Mouse (Mus musculus) adrenal gland, adult 8-10 months (tissue): Measurements from ENCODE around the gene Zyg11b. TPM values are rescaled to one million over a fixed set of nuclear protein-coding genes. Genes with fewer than 3 reads are reported as not detected.

Experiments used
- DNase-seq: peaks from one replicate; pipeline ENCODE4 v3.0.0; 2022
- total RNA-seq, 4 experiments: library from RNA; stranded (reverse); gene quantifications; 2 replicates each; pipeline ENCODE4 v1.2.4; 2022

Zyg11b gene
- 10 to 100 TPM; 42.6 to 60.9 (median 46.0) TPM for total RNA-seq

DNA sequence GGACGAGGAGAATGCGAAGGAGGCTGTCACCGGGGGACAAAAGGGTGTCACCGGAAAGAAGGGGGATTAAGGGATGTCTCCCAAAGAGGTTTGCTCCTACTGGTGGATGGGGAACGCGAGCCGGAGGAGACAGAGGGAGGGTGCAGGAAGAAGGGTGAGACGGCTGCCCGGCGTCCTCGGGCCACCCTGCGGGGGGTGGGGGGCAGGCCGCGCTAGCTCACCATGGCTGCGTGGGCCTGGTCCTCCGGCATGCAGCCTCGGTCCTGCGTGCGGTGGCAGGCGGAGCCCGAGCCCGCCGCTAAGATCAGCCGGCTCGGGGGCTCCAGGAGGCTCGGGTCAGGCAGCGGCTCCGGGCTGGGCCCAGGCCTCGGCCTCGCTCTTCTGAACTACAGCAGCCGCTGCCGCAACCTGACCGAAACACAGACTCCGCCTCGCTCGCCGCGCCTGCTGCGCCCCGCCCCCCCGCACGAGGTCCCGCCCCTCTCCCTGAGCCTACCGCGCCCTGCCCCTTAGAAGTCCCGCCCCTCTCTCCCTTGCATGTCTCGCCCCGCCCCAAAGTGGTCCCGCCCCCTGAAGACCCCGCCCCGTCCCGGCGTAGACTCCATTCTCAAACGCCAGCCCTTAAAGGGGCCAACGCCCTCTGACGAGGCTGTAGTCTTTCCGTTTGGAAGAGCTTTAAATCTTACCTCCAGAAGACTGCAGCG is at the start of gene Zyg11b:
Gene Zyg11b (minus strand): TSS at position 427 of the 704 bp plus-strand sequence.
- peak; percentile 72 for DNase-seq

DNA sequence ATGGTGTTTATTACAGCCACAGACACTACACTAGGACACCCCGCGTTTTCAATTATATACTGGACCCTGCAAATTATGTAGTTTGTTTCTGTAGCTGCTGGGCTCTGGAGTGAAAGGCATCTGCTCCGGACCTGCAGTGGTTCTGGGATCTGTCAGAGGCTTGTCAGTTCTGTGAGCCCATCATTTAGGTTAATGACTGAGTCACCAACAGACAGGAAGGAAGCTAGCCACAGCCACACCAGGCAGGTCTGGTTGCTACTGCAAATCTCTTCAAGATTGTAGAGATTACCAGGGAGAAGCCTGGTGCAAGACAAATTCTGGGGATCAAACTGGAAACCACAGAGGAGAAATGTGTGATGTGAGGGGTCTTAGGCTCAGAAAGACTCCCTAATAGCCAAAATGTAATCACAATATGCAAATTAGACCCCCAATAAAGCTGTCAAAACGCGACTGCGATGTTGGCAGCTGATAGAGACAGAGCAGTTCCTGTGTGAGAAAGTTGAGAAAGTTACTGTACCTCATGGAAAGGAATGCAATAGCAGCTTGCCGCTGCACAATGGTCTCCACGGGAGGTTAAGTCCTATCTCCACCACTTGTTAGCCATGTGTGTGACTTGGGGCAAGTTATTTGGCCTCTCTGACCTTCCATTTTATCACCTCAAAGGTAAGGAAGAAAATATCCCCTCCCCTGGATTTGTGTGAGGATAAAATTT is 49.1 kb upstream of the Zyg11b start:
- DNase-seq = no peak

DNA sequence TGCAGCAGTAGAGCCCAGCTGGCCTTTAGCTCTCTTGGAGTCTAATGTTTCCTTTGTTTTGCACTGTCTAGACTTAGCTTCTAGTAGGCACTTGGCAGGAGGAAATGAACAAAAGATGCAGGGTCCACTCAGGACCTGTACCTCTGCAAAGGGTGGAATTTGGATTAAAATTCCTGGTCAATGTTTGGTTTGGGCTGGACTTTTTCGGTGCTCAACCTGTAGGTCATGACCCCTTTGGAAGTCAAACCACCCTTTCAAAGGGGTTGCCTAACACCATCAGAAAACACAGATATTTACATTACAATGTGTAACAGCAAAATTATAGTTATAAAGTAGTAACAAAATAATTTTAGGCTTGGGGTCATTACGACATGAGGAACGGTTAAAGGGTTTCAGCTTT is 48.2 kb upstream of the Zyg11b start:
- no peak for DNase-seq

DNA sequence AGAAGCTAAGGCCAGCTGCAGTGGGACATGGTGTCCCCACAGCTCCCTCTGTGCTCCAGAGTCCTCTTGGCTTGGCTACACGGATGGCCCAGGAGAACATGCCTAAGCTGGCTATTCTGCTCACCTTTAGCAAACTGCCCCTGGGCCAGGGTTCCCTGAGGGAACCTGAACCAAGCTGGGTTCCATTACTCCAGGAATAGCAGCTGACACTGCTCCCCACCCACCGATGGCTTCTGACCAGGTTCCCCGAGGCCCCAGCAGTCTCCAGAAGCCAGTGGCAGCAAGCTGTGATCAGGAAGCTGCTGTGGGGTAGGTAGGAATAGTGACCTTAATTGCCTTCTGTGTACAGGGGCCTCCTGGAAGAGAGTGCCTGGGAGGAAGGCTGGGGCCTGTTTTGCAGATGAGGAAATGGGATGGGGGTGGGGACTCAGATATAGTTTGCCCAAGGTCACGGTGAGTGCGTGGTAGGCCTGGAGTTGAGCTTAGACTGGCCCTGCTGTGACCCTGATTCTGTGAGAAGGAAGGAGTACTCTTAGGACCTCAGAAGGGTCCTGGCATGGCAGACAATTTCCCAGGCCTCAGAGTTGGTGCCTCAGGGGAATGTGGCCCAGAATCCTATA is 47.5 kb upstream of the Zyg11b start:
- DNase-seq = no peak

DNA sequence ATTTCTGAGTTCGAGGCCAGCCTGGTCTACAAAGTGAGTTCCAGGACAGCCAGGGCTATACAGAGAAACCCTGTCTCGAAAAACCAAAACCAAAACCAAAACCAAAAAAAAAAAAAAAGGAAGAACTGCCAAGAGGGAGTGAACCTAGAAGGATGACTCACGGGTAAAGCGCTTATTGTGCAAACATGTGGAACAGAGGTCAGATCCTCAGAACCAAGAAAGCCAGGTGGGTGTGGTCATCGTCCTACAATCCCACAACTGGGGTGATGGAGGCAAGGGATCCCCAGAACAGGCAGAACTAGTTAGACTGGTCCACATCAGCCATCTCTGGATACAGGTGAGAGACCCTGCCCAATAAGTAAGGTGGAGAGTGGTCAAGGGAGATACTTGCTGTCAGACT is 46.2 kb upstream of the Zyg11b start:
- DNase-seq = no peak

DNA sequence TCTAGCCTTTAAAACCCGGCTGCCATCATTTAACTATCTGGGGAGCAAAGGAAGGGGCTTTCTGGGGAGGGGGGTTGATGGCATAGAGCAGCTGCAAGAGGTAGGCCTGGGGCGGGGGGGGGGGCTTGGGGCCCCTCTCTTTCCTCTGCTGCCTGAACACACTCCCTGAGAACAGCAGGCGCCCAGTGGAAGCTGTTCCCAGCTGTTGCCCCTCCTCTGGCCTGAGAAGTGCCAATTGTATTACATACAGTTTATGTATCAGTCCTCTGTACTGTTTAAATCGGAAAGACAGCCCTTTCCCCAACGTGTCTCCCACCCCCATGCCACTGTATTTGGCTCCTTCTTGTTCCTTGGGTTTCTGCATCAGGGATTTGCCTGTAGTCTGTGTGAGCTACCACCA is 44.9 kb upstream of the Zyg11b start:
- no peak for DNase-seq

DNA sequence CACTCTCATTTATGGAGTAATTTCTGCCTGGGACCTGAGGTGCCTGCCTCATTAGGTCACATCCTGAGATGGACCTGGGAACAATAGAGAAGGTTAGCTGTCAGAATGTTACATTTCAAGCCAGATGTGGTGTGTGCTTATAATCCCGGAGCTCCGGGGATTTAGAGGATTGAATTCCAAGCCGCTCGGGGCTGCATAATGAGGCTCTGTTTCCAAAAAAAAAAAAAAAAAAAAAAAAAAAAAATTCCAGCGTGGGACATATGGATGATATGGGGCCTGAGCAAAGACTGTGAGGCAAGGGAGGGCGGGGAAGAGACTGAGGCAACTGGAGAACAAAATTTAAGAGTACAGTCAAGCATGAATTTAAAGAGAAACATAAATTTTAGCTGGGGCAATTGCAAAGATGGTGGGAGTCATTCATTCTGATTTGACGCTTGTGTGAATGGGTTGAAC is 43.8 kb upstream of the Zyg11b start:
- no peak for DNase-seq

DNA sequence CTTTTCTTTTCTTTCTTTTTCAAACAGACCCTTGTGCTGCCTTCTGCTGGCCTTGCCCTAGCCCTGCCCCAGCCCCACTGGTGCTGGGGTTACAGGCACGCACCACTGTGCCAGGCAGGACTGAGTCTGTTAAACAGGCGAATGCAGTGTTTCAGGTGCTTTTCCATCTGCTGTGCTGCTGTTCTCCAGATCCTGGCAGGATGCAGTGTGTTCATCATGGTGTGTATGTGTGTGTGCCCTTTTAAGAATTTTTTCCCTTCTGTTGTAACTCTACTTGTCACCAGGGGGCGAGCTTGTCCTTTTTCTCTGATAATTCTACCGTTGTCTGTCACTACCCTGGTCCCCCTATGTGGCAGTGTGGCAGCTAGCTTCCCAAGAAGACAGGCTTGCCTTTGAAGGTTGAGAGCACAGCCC is 38.4 kb upstream of the Zyg11b start:
- DNase-seq = peak; percentile 38

DNA sequence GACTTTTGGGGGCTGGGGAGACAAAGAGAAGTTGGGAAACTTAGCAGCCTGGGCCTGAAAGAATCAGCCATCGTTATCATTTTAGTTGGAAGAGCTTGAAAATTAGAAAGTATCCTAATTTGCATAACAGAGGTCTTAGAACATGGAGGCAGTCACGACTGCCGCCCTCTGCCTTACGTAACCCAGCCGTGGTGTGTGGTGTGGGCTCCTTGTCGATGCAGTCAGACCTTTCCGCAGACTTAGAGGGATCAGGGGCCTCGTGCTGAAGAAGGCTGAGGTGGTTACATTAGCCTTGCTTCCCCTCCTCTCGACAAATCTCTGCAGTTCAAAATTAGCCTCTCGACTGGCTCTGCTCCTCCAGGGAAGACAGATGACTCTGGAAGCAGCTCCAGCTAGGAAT is 37.9 kb upstream of the Zyg11b start:
- DNase-seq = no peak

DNA sequence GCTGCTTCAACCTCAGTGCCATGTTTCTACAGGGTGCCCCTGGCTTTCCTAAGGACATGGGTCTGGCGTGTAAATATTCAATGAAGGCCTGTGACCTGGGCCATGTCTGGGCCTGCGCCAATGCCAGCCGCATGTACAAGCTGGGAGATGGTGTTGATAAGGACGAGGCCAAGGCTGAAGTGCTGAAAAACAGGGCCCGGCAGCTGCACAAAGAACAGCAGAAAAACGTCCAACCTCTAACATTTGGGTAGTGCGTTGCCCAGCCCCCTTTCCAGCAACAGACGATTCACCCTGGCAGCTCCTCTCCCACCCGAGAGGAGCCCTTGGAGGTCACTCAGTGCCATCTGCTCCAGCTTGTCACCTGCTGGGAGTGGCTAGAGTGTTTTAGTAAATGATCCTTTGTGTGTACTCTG is 37.4 kb upstream of the Zyg11b start:
- peak; percentile 79 for DNase-seq

DNA sequence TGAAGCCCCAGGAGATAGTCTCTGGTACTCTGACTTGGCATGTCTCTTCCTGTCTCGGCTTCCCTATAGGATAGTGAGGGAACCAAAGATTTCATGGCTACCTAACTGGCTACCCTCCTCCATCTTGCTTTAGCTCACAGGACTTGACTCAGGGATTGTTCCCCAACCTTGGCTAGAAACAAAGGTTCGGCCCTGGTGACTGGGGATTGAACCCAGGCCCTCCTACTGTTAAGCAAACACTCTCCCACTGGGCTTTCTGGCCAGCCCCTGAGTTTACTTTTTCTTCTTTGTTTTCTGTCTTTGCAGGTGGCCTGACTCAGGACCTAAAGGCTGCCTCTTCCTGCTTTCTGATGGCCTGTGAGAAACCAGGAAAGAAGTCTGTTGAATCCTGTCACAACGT is 36.9 kb upstream of the Zyg11b start:
- DNase-seq = no peak

DNA sequence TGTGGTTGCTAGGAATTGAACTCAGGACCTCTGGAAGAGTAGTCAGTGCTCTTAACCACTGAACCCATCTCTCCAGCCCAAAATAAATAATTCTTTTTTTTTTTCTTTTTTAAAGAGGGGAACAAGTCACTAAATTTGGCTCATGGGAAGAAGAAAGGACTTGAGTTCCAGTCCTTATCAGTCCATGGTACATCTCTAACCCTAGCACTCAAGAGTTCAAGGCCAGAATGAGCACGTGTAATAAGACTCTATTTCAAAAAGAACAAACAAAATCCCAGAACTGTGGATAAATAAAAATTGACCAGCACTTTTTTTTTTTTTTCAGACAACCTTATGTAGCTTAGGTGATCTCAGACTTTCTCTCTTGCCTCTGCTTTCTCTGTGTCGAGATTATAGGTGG is 35.9 kb upstream of the Zyg11b start:
- no peak for DNase-seq

DNA sequence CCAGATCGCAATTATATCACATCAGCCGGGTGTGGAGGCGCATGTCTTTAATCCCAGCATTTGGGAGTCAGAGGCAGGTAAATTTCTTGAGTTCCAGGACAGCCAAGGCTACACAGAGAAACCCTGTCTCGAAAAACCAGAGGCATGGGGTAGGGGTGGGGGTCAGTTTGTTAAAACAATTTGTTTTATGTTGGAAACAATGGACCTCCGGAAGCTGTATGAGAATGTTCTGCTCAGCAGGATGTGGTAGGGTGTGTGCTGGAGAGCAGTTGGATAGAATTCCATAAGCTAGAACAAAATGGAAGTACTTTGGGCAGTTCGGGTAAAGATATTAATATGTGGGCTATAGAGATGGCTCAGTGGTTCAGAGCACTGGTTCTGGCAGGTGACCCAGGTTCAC is 34.5 kb upstream of the Zyg11b start:
- DNase-seq = no peak

DNA sequence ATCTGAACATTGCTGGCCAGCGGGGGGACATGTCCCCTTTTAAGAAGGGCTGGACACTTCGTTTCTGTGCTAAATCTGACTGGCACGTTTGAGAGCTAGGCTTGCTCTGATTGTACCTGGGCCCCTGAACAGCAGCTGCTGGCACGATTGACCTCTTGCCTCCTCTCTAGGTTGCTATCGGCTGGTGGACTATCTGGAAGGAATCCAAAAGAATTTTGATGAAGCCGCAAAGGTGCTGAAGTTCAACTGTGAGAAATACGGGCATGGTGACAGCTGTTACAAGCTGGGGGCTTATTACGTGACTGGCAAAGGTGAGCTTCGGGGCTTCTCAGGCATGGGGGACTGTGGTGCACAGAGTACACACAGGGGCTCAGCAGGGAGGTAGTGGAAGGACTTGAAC is 31.1 kb upstream of the Zyg11b start:
- DNase-seq = no peak

DNA sequence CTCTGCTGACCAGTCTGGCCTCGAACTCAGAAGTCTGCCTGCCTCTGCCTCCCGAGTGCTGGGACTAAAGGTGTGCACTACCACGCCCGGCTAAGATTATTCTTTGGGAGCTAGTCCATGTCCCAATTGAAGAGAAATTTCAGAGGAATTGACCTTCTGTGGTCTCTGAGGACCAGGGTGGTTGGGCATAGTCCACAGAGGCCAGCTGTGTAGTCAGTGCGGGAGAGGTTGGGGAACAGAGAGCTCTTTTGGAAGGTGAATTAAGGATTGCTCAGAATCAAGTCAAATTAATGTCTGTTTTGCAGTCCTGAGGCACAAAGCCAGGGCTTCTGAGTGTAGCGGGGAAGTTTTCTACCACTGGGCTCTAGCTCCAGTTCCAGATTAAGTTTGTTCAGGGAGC is 28.9 kb upstream of the Zyg11b start:
- DNase-seq = no peak

DNA sequence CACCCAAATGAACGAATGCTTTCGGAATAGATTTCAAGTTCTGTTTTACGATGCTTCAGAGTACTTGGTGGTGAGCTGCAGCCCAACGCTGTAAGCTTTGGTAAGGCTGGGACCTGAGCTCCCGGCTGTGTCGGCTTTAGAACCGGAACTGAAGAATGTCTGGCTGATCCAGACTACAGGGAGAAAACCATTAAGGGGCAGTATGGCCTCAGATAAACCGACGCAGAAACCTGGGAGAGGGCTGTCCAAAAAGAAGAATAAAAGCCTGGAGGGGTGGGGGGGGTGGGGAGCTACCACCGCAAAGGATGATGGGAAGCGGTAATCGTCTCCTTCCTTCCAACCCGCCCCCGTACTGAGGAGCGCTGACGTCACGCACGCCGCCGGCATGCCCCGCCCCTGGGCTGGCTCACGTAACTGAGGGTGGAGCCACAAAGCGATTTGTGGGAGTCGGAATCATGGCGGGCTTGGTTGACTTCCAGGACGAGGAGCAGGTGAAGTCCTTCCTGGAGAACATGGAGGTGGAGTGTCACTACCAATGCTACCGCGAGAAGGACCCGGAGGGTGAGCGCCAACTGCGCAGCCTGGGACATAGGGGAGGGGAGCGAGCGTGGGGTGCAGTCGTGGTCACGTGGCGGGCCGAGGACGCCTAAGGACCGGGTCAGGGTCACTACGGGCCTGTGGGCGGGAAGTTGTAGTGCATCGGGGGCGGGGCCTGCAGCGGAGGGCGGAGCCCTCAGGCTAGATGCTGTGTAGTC is 27.0 kb upstream of the Zyg11b start, which contains the start of gene Coa7:
Gene Coa7 (plus strand): TSS at position 411 of the 755 bp plus-strand sequence.
- peak; percentile 92 for DNase-seq

DNA sequence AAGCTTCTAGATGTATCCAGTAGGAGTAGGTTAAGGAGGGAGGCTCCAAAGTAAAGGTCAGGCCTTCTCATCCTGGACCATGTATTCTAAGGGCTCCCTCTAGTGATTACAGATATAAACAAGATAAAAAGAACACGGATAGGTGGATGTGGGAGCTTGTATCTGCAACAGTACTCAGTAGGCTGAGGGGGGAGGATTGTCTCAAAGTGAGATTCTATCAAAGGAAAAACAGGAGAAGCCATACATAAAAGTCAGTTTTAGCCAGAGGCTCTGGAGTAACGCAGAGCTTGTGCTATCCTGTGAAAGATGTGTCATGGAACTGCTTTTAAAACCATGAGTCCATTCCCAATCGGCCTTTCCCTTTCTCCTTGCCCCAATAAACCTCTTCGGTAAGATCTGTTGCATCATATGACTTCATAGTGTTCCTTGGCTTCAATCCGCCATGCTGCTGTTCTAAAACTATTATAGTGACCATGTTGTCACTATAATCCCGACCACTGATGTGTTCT is 26.2 kb upstream of the Zyg11b start:
- no peak for DNase-seq

DNA sequence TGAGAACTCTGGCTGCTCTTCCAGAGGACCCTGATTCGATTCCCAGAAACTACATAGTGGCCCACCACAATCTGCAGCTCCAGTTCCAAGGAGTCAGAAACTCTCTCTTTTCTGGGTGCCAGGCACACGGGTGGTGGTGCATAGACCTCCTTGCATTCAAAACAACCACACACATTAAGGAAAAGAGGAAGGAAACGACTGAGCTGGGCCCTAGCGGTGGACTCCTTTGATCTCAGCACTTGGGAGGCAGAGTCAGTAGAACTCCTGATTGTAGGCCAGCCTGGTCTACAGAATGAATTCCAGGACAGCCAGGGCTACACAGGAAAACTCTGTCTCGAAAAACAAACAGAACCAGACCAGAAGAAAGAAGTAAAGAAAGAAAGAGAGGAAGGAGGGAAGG is 22.7 kb upstream of the Zyg11b start:
- no peak for DNase-seq

DNA sequence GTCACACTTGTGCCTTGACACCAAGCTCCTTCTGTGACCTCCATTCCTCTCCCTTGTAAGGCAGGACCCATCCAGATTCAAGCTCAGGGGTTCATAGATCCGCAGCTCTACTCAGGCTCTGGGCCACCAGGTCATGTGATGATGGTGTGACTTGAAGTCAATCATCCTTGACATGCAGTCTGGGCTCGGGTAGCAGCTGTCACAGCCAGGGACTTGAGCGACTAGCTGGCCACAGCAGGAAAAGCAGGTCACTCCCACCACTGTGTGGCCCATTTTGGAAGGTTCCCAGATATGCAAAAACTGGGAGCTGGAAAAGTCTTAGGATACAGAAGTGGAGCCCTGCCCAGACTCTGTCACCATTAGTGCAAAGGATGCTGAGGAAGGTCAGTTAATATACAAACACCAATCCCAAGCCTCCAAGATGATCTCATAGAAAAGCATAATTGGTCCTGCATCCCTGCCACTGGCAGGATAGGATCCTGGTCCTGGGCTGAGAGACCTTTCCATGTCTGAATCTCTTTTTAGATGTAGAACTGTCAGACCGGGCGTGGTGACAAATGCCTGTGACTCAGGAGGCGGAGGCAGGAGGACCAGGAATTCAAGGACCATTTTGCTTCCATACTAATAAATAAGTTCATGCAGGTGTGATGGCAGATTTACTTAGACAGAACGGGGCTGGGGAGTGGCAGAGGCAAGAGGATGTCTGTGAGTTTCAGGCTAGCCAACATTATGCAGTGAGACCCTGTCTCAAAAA is 19.9 kb upstream of the Zyg11b start:
- no peak for DNase-seq

DNA sequence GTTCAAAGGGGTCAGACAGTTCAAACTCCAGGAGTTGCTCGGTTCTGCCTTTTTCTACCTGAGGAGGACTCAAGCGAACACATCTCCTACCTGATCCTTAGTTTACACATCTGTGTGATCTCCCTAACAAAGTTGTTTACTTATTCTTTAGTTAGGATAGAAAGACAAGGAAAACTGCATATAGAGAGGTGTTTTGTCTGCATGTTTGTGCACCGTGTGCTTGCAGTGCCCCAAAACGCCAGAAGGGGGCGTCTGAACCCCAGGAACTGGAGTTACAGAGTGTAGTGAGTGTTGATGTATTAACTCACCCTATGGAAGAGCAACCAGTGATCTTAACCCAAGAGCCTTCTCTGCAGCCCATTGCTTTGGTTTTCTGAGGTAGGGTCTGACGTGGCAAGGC is 18.9 kb upstream of the Zyg11b start:
- DNase-seq = no peak

DNA sequence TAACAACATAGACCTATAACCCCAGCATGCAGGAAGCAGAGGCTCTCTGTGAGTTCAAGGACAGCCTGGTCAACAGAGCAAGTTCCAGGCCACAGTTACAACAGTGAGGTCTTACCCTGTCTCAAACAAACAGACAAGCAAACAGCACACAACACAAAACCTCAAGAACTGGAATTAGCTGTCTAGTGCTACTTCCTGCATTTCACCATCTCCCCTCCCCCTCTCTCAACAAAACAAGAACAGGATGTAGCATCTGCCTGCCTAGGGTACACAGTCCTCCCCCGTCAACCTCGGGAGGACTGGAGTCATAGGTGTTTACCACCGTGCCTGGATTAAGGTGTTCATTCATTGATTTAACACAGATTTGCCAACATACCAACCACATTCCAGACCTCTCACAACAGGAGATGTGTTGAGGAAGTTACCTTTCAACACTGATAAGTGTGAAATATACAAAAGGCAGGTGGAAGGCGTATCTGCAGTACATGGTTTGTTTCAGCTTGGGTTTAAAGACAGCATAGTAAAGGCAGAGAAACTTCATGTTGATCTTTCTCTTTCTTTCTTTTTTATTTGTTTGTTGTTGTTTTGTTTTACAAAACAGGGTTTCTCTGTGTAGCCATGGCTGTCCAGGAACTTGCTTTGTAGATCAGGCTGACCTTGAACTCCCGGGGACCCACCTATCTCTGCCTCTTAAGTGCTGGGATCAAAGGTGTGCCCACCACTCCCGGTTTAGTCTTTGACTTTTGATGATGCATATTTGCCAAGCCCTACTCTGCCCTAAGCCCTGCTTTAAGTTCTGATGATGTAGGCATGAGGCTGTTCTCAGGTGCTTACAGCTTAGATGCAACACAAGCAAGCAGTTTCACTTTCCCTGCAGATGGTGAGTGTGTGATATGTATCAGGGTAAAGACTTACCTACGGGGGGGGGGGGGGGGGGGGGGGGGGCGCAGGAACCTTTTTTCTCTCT is 18.0 kb upstream of the Zyg11b start:
- DNase-seq = no peak
